37 mouse cellular contexts compared by ENCODE assay signal in the genomic region with DNA sequence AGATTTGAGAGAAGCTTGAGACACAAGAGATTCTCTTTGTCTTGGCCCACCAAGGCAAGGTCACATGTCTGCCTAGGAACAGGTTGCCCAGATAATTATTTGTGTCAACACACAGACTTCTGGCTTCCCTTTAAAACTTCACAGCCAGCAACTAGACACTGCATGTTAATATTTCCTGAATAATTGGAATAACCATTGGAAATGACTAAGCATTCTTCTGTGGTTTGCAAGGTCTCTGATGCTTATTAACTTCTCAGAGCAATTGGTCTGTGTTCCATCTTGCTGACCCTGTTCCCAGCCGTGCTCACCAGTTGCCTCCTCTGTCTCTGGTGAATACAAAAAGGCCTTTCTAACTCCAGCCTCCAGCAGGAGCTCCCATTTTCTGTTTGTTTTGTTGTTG. TPM values are rescaled to one million over a fixed set of nuclear protein-coding genes. Genes with fewer than 3 reads are reported as not detected.
"Had no signal": no experiment of that assay in that cellular context is flagged by ENCODE, and none has a peak within 500 bp of the region (broad histone marks: within the 10 kb centered on the region; RNA-seq: fewer than 3 reads in every experiment).

No protein-coding gene starts in this region.

- H3K9ac ChIP-seq: heart, embryonic 13.5 days; heart, embryonic 15.5 days; hindbrain, embryonic 12.5 days; hindbrain, embryonic 14.5 days; intestine, embryonic 15.5 days; limb, embryonic 13.5 days; limb, embryonic 15.5 days; liver, embryonic 12.5 days; liver, embryonic 14.5 days had no signal

- H3K4me3 ChIP-seq: gastrocnemius, adult 2 months; heart, adult 2 months; heart, embryonic 13.5 days; heart, embryonic 15.5 days; hindbrain, embryonic 10.5 days; hindbrain, embryonic 12.5 days; intestine, embryonic 15.5 days; limb, embryonic 13.5 days; limb, embryonic 15.5 days; liver, embryonic 12.5 days had no signal

- H3K4me2 ChIP-seq: heart, embryonic 11.5 days; heart, embryonic 13.5 days; heart, embryonic 15.5 days; hindbrain, embryonic 12.5 days; hindbrain, embryonic 14.5 days; intestine, embryonic 15.5 days; limb, embryonic 13.5 days; limb, embryonic 15.5 days; liver, embryonic 12.5 days had no signal

- ATAC-seq: hindbrain, embryonic 16.5 days; inflammation-experienced regulatory T-cells, adult 6 months; intestine, embryonic 15.5 days; intestine, postnatal 0 days; liver, embryonic 12.5 days had no signal

- H3K27me3 ChIP-seq: heart, embryonic 13.5 days; heart, embryonic 15.5 days; hindbrain, embryonic 12.5 days; intestine, embryonic 15.5 days; limb, embryonic 13.5 days; limb, embryonic 15.5 days; liver, embryonic 12.5 days had no signal

- H3K27ac ChIP-seq: gastrocnemius, adult 2 months; heart, adult 2 months; heart, embryonic 13.5 days; heart, embryonic 15.5 days; hindbrain, embryonic 10.5 days; hindbrain, embryonic 12.5 days; hindbrain, embryonic 14.5 days; intestine, embryonic 15.5 days; limb, embryonic 13.5 days; limb, embryonic 15.5 days; liver, embryonic 12.5 days; liver, embryonic 14.5 days had no signal

- DNase-seq: gastrocnemius, adult 2 months; gastrocnemius, postnatal 10 days; gastrocnemius, postnatal 25 days; heart, adult 11 months; heart, adult 2 months; heart, postnatal 14 days; heart, postnatal 36 days; kidney, postnatal 4 days; layer of hippocampus, adult 9-11 months; layer of hippocampus, postnatal 36 days; left cerebral cortex, postnatal 4 days had no signal

- H3K4me1 ChIP-seq: heart, embryonic 13.5 days; heart, embryonic 15.5 days; hindbrain, embryonic 10.5 days; hindbrain, embryonic 12.5 days; intestine, embryonic 15.5 days; limb, embryonic 13.5 days; limb, embryonic 15.5 days; liver, embryonic 12.5 days had no signal

- H3K9me3 ChIP-seq: heart, embryonic 13.5 days; heart, embryonic 15.5 days; hindbrain, embryonic 10.5 days; hindbrain, embryonic 12.5 days; intestine, embryonic 15.5 days; limb, embryonic 13.5 days; limb, embryonic 15.5 days; liver, embryonic 12.5 days had no signal

- H3K36me3 ChIP-seq: heart, embryonic 13.5 days; heart, embryonic 15.5 days; hindbrain, embryonic 10.5 days; hindbrain, embryonic 12.5 days; intestine, embryonic 15.5 days; limb, embryonic 13.5 days; limb, embryonic 15.5 days; liver, embryonic 12.5 days had no signal

RNA-seq across cellular contexts. Expression of a gene that starts 17.6 kb away (rescaled TPM):
- total RNA-seq: gastrocnemius, adult 2 months; gastrocnemius, postnatal 10 days; gastrocnemius, postnatal 25 days; gastrocnemius, postnatal 4 days; heart, adult 2 months; heart, postnatal 14 days; heart, postnatal 36 days; layer of hippocampus, adult 8-10 months; layer of hippocampus, postnatal 14 days; layer of hippocampus, postnatal 36 days; left cerebral cortex, adult 18-20 months; left cerebral cortex, adult 8-10 months; left cerebral cortex, postnatal 10 days; left cerebral cortex, postnatal 25 days; left cerebral cortex, postnatal 4 days; liver, adult 2 months had no signal
- polyA plus RNA-seq: frontal cortex, adult 2 months; heart, embryonic 11.5 days; heart, embryonic 13.5 days; heart, embryonic 15.5 days; heart, postnatal 0 days; hindbrain, embryonic 10.5 days; hindbrain, embryonic 12.5 days; hindbrain, embryonic 14.5 days; hindbrain, embryonic 16.5 days; inflammation-experienced regulatory T-cells, adult 6 months; intestine, embryonic 15.5 days; intestine, postnatal 0 days; limb, embryonic 11.5 days; limb, embryonic 13.5 days; limb, embryonic 15.5 days; liver, adult 2 months; liver, embryonic 12.5 days; liver, embryonic 14.5 days; liver, embryonic 16.5 days had no signal
